Mouse (Mus musculus): Measurements from ENCODE around the gene Homez. TPM values are rescaled to one million over a fixed set of nuclear protein-coding genes. Genes with fewer than 3 reads are reported as not detected.

Gene Homez
- polyA plus RNA-seq (2017; shearing (Covaris generic)), result 10.3 TPM

GRCm38 (mm10) chr14:54870861-54871260, at the start of gene Homez:
Gene Homez (minus strand): TSS chr14:54870961.

DNA sequence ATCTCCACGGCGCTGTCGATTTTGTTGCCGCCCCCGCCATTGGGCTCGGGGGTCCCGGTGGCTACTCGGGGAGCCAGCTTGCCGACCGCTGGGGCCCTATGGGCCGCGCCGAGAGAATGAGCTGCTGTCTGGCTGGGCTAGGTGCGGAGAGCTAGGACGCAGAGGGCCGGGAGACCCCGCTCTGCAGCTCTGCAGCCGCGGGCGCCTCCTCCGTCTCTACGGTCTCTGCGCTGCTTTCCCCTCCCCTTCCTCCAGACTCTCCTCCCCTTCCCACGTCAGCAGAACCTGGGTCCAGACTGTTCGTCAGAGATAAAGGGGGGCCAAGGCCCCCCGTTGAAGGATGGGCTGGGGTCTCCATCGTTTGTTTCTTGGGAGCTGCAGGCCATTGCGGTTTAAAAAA, 42.1 kb upstream of the Homez start, which contains the start of gene Slc22a17:
Gene Slc22a17, minus strand, starts transcription at position 247 of the 400 bp plus-strand sequence.

DNA sequence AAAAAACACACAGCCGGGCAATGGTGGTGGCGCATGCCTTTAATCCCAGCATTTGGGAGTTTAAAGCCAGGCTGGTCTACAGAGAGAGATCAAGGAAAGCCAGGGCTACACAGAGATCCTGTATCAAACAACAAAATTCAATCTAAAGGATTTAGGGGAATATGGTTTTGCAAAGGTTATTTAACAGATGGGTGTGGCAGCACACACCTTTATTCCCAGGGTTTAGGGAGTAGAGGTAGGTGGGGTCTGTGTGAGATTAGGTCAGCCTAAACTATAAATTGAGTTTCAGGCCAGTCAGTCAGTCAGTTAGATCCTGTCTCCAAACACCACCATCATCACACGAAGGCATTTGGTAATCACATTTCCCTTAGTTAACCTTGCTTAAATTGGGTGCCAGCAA, 21.4 kb upstream of the Homez start, which contains the start of gene Pabpn1:
Gene Pabpn1, plus strand, starts transcription at position 301 of the 400 bp plus-strand sequence.

GRCm38 (mm10) chr14:54883154-54884021, 12.6 kb upstream of the Homez start, which contains the start of the genes Bcl2l2 and Gm20521:
Gene Bcl2l2 (plus strand): TSS chr14:54883377.
Gene Gm20521 (plus strand): TSS chr14:54883441.

DNA sequence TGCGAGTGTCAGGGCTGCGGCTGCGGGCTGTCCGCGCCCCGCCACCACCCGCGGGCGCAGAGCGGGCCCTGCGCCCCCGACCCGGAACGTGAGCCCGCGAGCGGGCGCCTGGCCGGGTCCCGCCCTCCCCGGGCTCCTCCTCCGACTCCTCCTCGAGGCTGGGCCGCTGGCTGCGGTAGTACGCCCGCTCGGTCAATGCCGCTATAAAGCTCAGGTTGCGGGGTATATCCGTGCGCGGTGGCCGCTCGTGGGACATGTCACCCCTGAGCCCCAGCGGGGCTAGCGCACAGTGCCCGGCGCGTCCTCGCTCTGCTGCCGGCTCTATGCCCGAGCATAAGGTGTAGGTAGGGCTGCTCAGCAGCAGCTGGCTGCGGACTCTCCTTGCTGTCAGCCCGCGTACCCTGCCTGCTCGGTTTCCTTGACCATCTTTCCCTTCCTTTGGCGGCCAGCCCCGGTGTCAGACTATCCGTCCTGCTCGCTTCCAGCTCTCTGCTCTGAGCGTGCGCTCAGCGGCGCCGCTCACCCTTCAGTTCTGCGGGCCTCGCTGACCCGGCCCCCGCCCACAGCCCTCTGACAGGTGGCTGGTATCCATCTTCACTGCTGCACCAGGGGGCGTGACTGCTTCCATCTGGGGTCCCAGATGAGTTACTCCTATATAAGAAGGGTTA, 6.4 kb upstream of the Homez start, which contains the start of gene Ppp1r3e:
Gene Ppp1r3e, minus strand, starts transcription at position 503 of the 668 bp plus-strand sequence.

DNA sequence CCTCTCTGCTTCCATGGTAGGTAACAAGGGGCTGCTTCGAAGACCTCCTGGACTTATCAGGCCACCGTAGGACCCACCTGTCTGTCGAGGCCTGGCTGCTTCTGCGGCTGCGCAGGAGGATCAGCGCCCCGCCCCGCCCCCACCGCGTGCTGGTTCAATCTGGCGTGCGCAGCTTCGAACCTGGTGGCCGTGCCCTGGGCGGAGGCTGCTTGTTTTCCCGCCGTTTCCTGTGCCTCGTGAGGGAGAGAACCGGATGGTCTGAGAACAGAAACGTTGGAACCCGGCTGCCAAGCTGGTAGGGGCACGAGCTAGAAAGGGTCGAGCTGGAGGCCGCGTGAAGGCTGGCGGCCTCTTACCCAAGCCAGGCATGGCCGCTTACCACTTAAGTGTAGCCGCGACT, 56.8 kb downstream of the Homez start, which contains the start of gene Rnf212b:
Gene Rnf212b, plus strand, starts transcription at position 151 of the 400 bp plus-strand sequence.

Other genes starting within 250 kb of the Homez start
- gene Psmb11, start 249.5 kb downstream of the Homez start, polyA plus RNA-seq (2017; shearing (Covaris generic)), result not detected
- not detected for gene Gm17606, start 230.0 kb downstream of the Homez start, polyA plus RNA-seq (2017; shearing (Covaris generic))
- gene Cdh24, start 229.6 kb downstream of the Homez start, polyA plus RNA-seq (2017; shearing (Covaris generic)), result 0.49 TPM
- 91.3 TPM for gene 1700123O20Rik, start 184.7 kb downstream of the Homez start, polyA plus RNA-seq (2017; shearing (Covaris generic))
- gene Acin1, start 184.0 kb downstream of the Homez start, polyA plus RNA-seq (2017; shearing (Covaris generic)), result 116 TPM
- gene Gm29776, start 172.1 kb downstream of the Homez start, polyA plus RNA-seq (2017; shearing (Covaris generic)), result not detected
- gene Cebpe, start 158.8 kb downstream of the Homez start, polyA plus RNA-seq (2017; shearing (Covaris generic)), result not detected
- gene Slc7a8, start 89.0 kb downstream of the Homez start, polyA plus RNA-seq (2017; shearing (Covaris generic)), result 0.37 TPM
- gene Rnf212b, start 56.8 kb downstream of the Homez start, polyA plus RNA-seq (2017; shearing (Covaris generic)), result not detected
- 0.54 TPM for gene Ppp1r3e, start 6.6 kb upstream of the Homez start, polyA plus RNA-seq (2017; shearing (Covaris generic))
- gene Bcl2l2, start 12.4 kb upstream of the Homez start, polyA plus RNA-seq (2017; shearing (Covaris generic)), result 0.95 TPM
- not detected for gene Gm20521, start 12.5 kb upstream of the Homez start, polyA plus RNA-seq (2017; shearing (Covaris generic))
- gene Pabpn1, start 21.5 kb upstream of the Homez start, polyA plus RNA-seq (2017; shearing (Covaris generic)), result 26.4 TPM
- gene Slc22a17, start 42.2 kb upstream of the Homez start, polyA plus RNA-seq (2017; shearing (Covaris generic)), result 1.0 TPM
- gene Efs, start 55.2 kb upstream of the Homez start, polyA plus RNA-seq (2017; shearing (Covaris generic)), result not detected
- gene Il25, start 61.7 kb upstream of the Homez start, polyA plus RNA-seq (2017; shearing (Covaris generic)), result not detected
- gene Cmtm5, start 65.3 kb upstream of the Homez start, polyA plus RNA-seq (2017; shearing (Covaris generic)), result not detected
- not detected for gene Myh6, start 96.0 kb upstream of the Homez start, polyA plus RNA-seq (2017; shearing (Covaris generic))
- gene Gm17428, start 106.0 kb upstream of the Homez start, polyA plus RNA-seq (2017; shearing (Covaris generic)), result not detected
- gene Myh7, start 123.7 kb upstream of the Homez start, polyA plus RNA-seq (2017; shearing (Covaris generic)), result not detected
- gene Ngdn, start 144.5 kb upstream of the Homez start, polyA plus RNA-seq (2017; shearing (Covaris generic)), result 134 TPM
- 12.6 TPM for gene Zfhx2, start 221.4 kb upstream of the Homez start, polyA plus RNA-seq (2017; shearing (Covaris generic))
- gene Thtpa, start 223.8 kb upstream of the Homez start, polyA plus RNA-seq (2017; shearing (Covaris generic)), result 14.7 TPM
- gene Ap1g2, start 235.6 kb upstream of the Homez start, polyA plus RNA-seq (2017; shearing (Covaris generic)), result 159 TPM
- not detected for gene Jph4, start 246.0 kb upstream of the Homez start, polyA plus RNA-seq (2017; shearing (Covaris generic))

Data from activated CD4-positive, CD25-positive, alpha-beta regulatory T cell, adult 9 weeks (primary cell).